Mouse (Mus musculus) heart, embryonic 16.5 days (tissue): Measurements from ENCODE around the gene Stx6. TPM values are rescaled to one million over a fixed set of nuclear protein-coding genes. Genes with fewer than 3 reads are reported as not detected.

Experiments
- ATAC-seq: fragments of 200-750 bp; cut with Nextera tagmentation; replicated peaks from 2 replicates; pipeline ENCODE4 v1.8.0; 2017; ENCODE audit warnings: moderate number of reproducible peaks; ENCODE audit not compliant: insufficient read depth, low FRiP score; ENCODE audit errors: extremely low read depth
- H3K27ac ChIP-seq: fragments of 300-500 bp; sonication (generic); 2 replicates; pipeline ENCODE4 v1.5.1; 2014; ENCODE audit warnings: mild to moderate bottlenecking, low read length, control low read depth, moderate library complexity
- H3K27me3 ChIP-seq: fragments of 300-500 bp; sonication (generic); 2 replicates; pipeline ENCODE4 v1.6.1; 2014; ENCODE audit warnings: low read length, mixed read lengths; ENCODE audit not compliant: control insufficient read depth, insufficient read depth
- H3K36me3 ChIP-seq: fragments of 300-500 bp; sonication (generic); 2 replicates; pipeline ENCODE4 v1.6.1; 2014; ENCODE audit not compliant: control insufficient read depth, insufficient read depth
- H3K4me1 ChIP-seq: fragments of 300-500 bp; sonication (generic); 2 replicates; pipeline ENCODE4 v1.6.1; 2014; ENCODE audit warnings: low read length, mixed read lengths; ENCODE audit not compliant: control insufficient read depth, insufficient read depth
- H3K4me2 ChIP-seq: fragments of 300-500 bp; sonication (generic); 2 replicates; pipeline ENCODE4 v1.6.1; 2014; ENCODE audit warnings: low read depth, mild to moderate bottlenecking, control low read depth, low read length
- H3K4me3 ChIP-seq: fragments of 300-500 bp; sonication (generic); 2 replicates; pipeline ENCODE4 v1.5.1; 2014; ENCODE audit warnings: mild to moderate bottlenecking, control low read depth, low read length
- H3K9ac ChIP-seq: fragments of 300-500 bp; sonication (generic); 2 replicates; pipeline ENCODE4 v1.6.1; 2014; ENCODE audit warnings: low read length, control low read depth
- H3K9me3 ChIP-seq: fragments of 300-500 bp; sonication (generic); replicated peaks from 2 replicates; pipeline ENCODE4 v1.6.1; 2016; ENCODE audit warnings: low read length; ENCODE audit not compliant: control insufficient read depth
- WGBS: fragments of 180-500 bp; shearing (Covaris S2); extraction: QIAGEN DNeasy Blood & Tissue Kit; methylation state at CpG from one replicate; pipeline ENCODE4 v1.1.7; 2014; 5-methylcytosine and 5-hydroxymethylcytosine counted together
- polyA plus RNA-seq: library from polyadenylated mRNA; unstranded; fragments of >200 nt; fragmentation: Nextera tagmentation; extraction: Ambion mirVana; gene quantifications from 2 replicates; pipeline ENCODE4 v1.2.1, GENCODE M21; 2015

Gene Stx6
- polyA plus RNA-seq, 1 experiment from 2014 or later: 54.0 TPM

GRCm38 (mm10) chr1:155178192-155178924, 19.8 kb downstream of the Stx6 start:
- no peak overlapping the region for H3K9ac ChIP-seq
- H3K4me2 ChIP-seq: no peak overlapping the region
- H3K4me1 ChIP-seq: no peaks in the 10 kb centered on the region
- no peaks in the 10 kb centered on the region for H3K9me3 ChIP-seq
- peaks cover 36% of the 10 kb centered on the region for H3K36me3 ChIP-seq
- no peaks in the 10 kb centered on the region for H3K27me3 ChIP-seq
- no peak overlapping the region for H3K4me3 ChIP-seq
- H3K27ac ChIP-seq: no peak overlapping the region
- WGBS: 77% methylated on average over 2 of the region's 2 CpGs
- no peak for ATAC-seq

DNA sequence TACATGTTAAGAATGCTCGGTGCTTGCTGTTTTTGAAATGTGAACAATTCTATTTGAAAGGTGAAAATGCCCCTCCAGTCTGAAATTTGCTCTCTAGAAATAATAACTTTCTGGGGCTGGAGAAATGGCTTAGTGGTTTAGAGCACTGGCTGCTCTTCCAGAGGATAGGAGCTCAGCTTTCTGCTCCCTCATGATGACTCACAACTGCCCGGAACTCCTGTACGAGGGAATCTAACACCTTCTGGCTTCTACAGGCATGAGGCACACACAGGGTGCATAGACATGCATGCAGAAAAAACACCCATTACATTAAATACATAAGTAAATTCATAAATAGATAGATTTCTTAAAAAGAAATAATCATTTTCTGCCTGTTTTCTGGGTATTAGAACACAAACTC, 25.7 kb downstream of the Stx6 start:
- WGBS: 49% methylated on average over 3 of the region's 3 CpGs
- Histone ChIP-seq H3K4me1 (no peaks in the 10 kb centered on the region), H3K4me2 (no peak overlapping the region), H3K4me3 (no peak overlapping the region), H3K9ac (no peak overlapping the region), H3K36me3 (peaks cover 27% of the 10 kb centered on the region), H3K27ac (no peak overlapping the region), H3K27me3 (no peaks in the 10 kb centered on the region), H3K9me3 (no peaks in the 10 kb centered on the region)
- no peak for ATAC-seq

DNA sequence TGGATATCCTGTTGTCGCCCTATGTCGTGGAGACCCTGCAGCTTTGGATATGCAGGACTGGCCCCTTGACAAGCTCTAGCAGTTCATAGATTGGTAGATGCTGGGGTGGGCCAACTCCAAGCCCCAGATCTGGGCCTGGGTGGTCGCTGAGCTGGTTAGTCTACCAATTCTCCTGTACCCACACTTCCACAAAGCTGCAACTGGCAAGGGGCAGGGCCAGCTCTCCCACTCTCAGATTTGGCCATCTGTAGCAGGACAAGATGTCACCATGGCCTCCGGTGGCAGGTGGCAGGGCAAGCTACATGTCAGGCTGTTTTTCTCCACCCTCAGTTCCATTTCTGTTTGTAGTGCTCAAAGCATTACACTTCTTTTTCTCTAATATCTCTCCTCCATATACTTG, 30.1 kb downstream of the Stx6 start:
- WGBS: 91% methylated on average over 4 of the region's 4 CpGs
- H3K27ac ChIP-seq: no peak overlapping the region
- no peak overlapping the region for H3K4me2 ChIP-seq
- peaks cover 9% of the 10 kb centered on the region for H3K4me1 ChIP-seq
- no peaks in the 10 kb centered on the region for H3K9me3 ChIP-seq
- H3K36me3 ChIP-seq: peaks cover 16% of the 10 kb centered on the region; the same call in 1 of the 2 replicates
- no peak overlapping the region for H3K4me3 ChIP-seq
- no peak for ATAC-seq
- no peak overlapping the region for H3K9ac ChIP-seq
- H3K27me3 ChIP-seq: no peaks in the 10 kb centered on the region

DNA sequence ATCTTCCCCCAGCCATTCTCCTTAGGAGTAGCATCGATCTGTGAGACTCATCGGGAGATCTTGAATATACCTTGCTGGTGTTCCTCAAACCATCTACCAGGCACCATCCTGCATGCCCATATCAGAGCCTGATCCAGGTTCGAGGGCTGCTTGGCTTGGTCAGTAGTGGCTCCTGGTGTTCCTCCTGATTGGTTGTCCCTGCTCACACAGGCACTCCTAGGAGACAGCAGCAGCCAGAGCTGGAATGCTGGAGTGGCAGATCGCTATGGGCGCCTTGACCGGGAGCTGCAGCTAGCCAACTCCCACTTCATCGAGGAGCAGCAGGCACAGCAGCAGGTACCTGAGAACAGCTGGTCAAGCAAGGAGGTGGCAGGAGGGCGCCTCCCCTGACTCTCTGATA, 32.7 kb downstream of the Stx6 start:
- Histone ChIP-seq H3K4me3 (no peak overlapping the region), H3K9ac (no peak overlapping the region), H3K9me3 (no peaks in the 10 kb centered on the region), H3K36me3 (peaks cover 21% of the 10 kb centered on the region; the same call in 1 of the 2 replicates), H3K4me2 (no peak overlapping the region), H3K27me3 (no peaks in the 10 kb centered on the region), H3K27ac (0 out of 2 replicates have a peak overlapping the region, but pooled peaks have one; percentile 7), H3K4me1 (peaks cover 9% of the 10 kb centered on the region)
- 70% methylated on average over 8 of the region's 8 CpGs for WGBS
- peak; percentile 23; the same call in 1 of the 2 replicates for ATAC-seq

GRCm38 (mm10) chr1:155191671-155192070, 33.2 kb downstream of the Stx6 start:
- Histone ChIP-seq H3K4me2 (no peak overlapping the region), H3K9ac (no peak overlapping the region), H3K27ac (no peak overlapping the region), H3K27me3 (no peaks in the 10 kb centered on the region), H3K4me3 (no peak overlapping the region), H3K9me3 (no peaks in the 10 kb centered on the region), H3K4me1 (peaks cover 9% of the 10 kb centered on the region), H3K36me3 (peaks cover 21% of the 10 kb centered on the region; the same call in 1 of the 2 replicates)
- no peak for ATAC-seq
- WGBS: 59% methylated on average over 2 of the region's 2 CpGs

- Histone ChIP-seq H3K27me3 (no peaks in the 10 kb centered on the region), H3K4me2 (no peak overlapping the region), H3K4me1 (peaks cover 9% of the 10 kb centered on the region), H3K9me3 (no peaks in the 10 kb centered on the region), H3K4me3 (no peak overlapping the region), H3K27ac (no peak overlapping the region), H3K9ac (no peak overlapping the region), H3K36me3 (peaks cover 22% of the 10 kb centered on the region)
- ATAC-seq: no peak
- 69% methylated on average over 15 of the region's 15 CpGs for WGBS
Observed at GRCm38 (mm10) chr1:155192805-155193368, 34.4 kb downstream of the Stx6 start.

DNA sequence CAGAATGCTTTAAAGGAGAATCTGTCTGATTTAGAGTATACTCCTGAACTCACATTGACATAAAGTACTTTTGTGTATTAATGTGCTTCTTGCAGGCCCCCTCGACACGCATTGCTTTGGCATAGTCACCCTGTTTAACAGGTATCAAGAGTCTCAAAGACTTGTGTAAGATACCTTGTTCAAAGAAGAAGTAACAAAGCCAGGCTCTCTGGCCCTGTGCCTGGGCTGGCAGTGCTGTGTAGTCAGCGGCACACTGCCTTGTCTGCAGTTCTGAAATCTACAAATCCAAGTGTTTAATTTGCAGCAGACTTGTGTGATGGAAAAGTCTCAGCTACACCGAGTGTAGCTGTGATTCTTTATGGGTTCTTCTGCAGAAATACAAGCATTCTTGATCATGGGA, 38.2 kb downstream of the Stx6 start:
- peaks cover 11% of the 10 kb centered on the region for H3K4me1 ChIP-seq
- WGBS: 80% methylated on average over 4 of the region's 4 CpGs
- ATAC-seq: no peak
- H3K4me3 ChIP-seq: no peak overlapping the region
- H3K9me3 ChIP-seq: no peaks in the 10 kb centered on the region
- peaks cover 28% of the 10 kb centered on the region for H3K36me3 ChIP-seq
- no peak overlapping the region for H3K9ac ChIP-seq
- H3K27me3 ChIP-seq: no peaks in the 10 kb centered on the region
- no peak overlapping the region for H3K4me2 ChIP-seq
- H3K27ac ChIP-seq: no peak overlapping the region

- Histone ChIP-seq H3K4me1 (peaks cover 21% of the 10 kb centered on the region), H3K9me3 (no peaks in the 10 kb centered on the region), H3K9ac (no peak overlapping the region), H3K4me2 (no peak overlapping the region), H3K36me3 (peaks cover 34% of the 10 kb centered on the region), H3K27ac (no peak overlapping the region), H3K4me3 (no peak overlapping the region), H3K27me3 (no peaks in the 10 kb centered on the region)
- no peak for ATAC-seq
- WGBS: 81% methylated on average over 6 of the region's 6 CpGs
Observed at GRCm38 (mm10) chr1:155199522-155199921, 41.0 kb downstream of the Stx6 start.

GRCm38 (mm10) chr1:155200967-155201366, 42.5 kb downstream of the Stx6 start:
- H3K27ac ChIP-seq: no peak overlapping the region; the same call in 1 of the 2 replicates
- no peaks in the 10 kb centered on the region for H3K9me3 ChIP-seq
- no peak for ATAC-seq
- H3K27me3 ChIP-seq: no peaks in the 10 kb centered on the region
- H3K4me3 ChIP-seq: no peak overlapping the region
- H3K36me3 ChIP-seq: peaks cover 32% of the 10 kb centered on the region
- H3K4me1 ChIP-seq: peaks cover 33% of the 10 kb centered on the region
- no peak overlapping the region for H3K9ac ChIP-seq
- no peak overlapping the region for H3K4me2 ChIP-seq
- 47% methylated on average over 2 of the region's 2 CpGs for WGBS
